Mouse (Mus musculus): ENCODE measurements at regions not wholly inside any gene's neighbourhood (a gene's known extent, or its start where the extent isn't known, plus 50 kb on each side); places are given as distances from the start of the nearest gene placed in this dataset.
"Not testable (repeated sequence)": the region's sequence is repeated elsewhere in the genome, so short reads cannot be mapped to it uniquely, and the experiment has no call there.

- no peak for DNase-seq
These were observed 52.0 kb upstream of the Trpm1 start for GRCm38 (mm10) chr7:64101679-64102078.

DNA sequence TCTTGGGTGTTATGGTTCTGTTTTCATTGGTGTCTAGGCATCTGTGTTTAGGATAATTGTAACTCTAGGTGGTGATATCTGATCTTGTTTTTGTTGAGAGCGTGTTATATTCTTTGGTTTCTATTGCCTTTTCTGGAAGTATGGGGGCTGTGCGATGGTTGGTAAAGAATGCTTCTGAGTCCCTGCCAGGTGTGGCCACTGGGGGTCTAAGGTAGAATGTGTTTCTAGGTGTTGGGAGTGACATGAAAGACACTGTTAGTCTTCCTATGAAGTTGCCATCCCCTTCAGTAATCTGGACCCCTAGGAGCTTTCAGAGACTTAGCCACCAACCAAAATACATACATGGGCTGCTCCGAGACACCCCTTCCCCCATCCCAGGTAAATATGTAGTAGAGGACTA is 54.0 kb upstream of the Trpm1 start:
- no peak for DNase-seq

GRCm38 (mm10) chr7:64090067-64090466 is 63.6 kb upstream of the Trpm1 start:
- no peak for DNase-seq

DNA sequence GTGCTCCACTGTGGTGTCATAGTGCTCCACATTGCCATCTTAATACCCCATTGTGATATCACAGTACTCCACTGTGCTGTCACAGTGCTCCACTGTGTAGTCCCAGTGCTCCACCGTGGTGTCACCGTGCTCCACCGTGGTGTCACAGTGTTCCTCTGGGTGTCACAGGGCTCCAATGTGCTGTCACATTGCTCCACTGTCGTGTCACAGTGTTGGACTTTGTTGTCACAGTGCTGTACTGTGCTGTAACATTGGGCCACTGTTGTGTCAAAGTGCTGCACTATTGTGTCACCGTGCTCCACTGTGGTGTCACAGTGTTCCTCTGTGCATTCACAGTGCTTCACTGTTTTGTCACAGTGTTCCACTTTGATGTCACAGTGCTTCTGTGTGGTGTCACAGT is 64.6 kb upstream of the Trpm1 start:
- no peak for DNase-seq

DNA sequence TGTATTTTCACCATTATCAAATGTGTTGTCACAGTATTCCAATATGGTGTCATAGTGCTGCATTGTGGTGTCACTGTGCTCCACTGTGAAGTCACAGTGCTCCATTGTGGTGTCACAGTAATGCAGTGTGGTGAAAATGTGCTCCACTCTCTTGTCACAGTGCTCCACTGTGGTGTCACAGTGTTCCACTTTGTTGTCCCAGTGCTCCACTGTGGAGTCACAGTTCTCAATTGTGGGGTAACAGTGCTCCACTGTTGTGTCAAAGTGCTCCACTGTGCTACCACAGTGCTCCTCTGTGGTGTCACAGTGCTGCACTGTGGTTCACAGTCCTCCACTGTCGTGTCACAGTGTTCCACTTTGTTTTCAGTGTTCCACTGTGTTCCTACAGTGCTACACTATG is 69.7 kb upstream of the Trpm1 start:
- not testable (repeated sequence) for DNase-seq

GRCm38 (mm10) chr7:64082651-64083050 is 71.0 kb upstream of the Trpm1 start:
- DNase-seq, result peak; percentile 6

DNA sequence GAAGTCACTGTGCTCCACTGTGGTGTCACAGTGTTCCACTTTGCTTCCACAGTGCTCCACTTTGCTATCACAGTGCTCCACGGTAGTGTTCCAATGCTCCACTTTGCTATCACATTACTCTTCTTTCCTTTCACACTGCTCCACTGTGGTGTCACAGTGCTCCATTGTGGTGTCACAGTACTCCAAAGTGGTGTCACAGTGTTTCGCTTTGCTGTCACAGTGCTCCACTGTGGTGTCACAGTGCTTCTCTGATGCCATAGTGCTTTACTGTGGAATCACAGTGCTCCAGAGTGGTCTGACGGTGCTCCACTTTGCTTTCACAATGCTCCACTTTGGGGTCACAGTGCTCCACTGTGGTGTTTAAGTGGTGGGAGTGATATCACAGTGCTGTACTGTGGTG is 71.4 kb upstream of the Trpm1 start:
- DNase-seq, result no peak

- DNase-seq, result no peak
These were observed 72.0 kb upstream of the Trpm1 start for GRCm38 (mm10) chr7:64081618-64082017.

DNA sequence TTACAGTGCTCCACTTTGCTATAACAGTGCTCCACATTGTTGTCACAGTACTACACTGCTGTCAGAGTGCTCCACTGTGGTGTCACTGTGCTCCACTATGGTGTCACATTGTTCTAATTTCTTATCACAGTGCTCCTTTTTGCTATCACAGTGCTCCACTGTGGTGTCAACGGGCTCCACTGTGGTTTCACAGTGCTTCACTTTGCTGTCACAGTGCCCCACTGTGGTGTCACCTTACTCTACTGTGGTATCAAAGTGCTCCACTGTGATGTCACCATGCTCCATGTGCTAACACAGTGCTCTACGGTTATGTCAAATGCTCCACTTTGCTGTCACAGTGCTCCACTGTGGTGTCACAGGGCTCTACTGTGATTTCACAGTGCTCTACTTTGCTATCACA is 72.6 kb upstream of the Trpm1 start:
- no peak for DNase-seq

DNA sequence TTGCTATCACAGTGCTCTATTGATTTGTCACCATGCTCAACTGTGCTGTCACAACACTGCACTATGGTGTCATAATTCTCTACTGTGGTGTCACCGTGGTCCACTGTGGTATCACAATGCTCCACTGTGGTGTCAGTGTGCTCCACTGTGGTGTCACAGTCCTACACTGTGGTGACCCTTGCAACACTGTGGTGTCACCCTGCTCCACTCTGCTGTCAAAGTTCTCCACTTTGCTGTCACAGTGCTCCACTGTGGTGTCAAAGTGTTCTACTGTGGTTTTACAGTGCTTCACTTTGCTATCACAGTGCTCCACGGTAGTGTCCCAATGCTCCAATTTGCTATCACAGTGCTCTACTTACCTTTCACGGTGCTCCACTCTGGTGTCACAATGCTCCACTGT is 74.3 kb upstream of the Trpm1 start:
- no peak for DNase-seq

GRCm38 (mm10) chr7:64078646-64079045 is 75.0 kb upstream of the Trpm1 start:
- no peak for DNase-seq

DNA sequence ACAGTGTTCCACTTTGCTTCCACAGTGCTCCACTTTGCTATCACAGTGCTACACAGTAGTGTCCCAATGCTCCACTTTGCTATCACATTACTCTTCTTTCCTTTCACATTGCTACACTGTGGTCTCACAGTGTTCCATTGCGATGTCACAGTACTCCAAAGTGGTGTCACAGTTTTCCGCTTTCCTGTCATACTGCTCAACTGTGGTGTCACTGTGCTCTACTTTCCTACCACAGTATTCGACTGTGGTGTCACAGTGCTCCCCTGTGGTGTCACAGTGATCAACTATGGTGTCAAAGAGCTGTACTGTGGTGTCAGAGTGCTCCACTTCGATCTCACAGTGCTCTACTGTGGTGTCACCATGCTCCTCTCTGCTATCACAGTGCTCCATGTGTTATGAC is 76.1 kb upstream of the Trpm1 start:
- peak; percentile 27 for DNase-seq

GRCm38 (mm10) chr7:64076764-64077360 is 76.8 kb upstream of the Trpm1 start:
- DNase-seq, result peak; percentile 4

DNA sequence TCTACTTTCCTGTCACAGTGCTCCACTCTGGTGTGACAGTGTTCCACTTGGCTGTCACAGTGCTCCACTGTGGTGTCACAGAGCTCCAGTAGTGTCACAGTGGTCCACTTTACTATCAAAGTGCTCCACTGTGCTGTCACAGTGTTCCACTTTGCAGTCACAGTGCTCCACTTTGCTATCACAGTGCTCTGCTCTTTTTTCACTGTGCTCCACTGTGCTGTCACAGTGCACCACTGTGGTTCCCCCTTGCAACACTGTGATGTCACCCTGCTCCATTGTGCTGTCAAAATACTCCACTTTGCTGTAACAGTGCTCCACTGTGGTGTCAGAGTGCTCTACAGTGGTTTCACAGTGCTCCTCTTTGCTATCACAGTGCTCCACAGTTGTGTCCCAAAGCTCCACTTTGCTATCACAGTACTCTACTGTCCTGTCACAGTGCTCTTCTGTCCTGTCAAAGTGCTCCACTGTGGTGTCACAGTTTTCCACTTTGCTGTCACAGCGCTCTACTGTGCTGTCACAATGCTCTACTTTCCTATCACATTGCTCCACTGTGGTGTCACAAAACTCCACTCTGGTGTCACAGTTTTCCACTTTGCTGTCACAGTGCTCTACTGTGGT is 77.8 kb upstream of the Trpm1 start:
- DNase-seq, result no peak

- no peak for DNase-seq
These were observed 78.9 kb upstream of the Trpm1 start for GRCm38 (mm10) chr7:64074661-64075234.

DNA sequence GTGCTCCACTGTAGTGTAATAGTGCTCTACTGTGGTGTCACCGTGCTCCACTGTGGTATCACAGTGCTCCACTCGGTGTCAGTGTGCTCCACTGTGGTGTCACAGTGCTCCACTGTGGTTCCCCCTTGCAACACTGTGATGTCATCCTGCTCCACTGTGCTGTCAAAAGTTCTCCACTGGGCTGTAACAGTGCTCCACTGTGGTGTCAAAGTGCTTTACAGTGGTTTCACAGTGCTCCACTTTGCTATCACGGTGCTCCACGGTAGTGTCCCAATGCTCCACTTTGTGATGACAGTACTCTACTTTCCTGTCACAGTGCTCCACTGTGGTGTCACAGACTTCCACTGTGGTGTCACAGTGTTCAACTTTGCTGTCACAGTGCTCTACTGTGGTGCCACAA is 79.4 kb upstream of the Trpm1 start:
- no peak for DNase-seq

DNA sequence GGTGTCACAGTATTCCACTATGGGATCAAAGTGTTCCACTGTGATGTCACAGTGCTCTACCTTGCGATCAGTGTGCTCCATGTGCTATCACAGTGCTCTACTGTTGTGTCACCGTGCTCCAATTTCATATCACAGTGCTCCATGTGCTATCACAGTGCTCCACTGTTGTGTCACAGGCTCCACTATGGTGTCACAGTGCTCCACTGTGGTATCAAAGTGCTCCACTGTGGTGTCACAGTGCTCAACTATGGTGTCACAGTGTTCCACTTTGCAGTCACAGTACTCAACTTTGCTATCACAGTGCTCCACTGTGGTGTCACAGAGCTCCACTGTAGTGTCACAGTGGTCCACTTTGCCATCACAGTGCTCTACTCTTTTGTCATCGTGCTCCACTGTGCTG is 79.9 kb upstream of the Trpm1 start:
- DNase-seq, result no peak

DNA sequence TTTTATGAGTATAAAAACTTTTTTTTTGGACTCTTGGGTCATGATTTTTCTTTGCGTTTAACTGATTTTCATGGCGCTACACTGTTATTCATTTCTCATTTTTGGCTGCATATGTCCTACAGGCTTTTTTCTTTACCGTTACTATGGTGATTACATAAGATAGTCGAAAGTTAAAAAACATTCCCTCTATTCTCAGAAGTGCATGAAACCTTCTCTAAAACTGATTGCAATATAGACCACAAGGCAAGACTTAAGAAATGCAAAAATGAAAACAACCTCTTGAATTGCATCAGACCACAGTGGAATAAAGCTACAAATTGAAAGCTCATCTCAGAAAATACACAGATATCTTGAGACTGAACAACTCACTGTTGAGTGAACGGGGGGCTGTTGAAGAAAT is 82.7 kb upstream of the Trpm1 start:
- DNase-seq, result no peak

- no peak for DNase-seq
These were observed 87.9 kb upstream of the Trpm1 start for GRCm38 (mm10) chr7:64065529-64066247.

DNA sequence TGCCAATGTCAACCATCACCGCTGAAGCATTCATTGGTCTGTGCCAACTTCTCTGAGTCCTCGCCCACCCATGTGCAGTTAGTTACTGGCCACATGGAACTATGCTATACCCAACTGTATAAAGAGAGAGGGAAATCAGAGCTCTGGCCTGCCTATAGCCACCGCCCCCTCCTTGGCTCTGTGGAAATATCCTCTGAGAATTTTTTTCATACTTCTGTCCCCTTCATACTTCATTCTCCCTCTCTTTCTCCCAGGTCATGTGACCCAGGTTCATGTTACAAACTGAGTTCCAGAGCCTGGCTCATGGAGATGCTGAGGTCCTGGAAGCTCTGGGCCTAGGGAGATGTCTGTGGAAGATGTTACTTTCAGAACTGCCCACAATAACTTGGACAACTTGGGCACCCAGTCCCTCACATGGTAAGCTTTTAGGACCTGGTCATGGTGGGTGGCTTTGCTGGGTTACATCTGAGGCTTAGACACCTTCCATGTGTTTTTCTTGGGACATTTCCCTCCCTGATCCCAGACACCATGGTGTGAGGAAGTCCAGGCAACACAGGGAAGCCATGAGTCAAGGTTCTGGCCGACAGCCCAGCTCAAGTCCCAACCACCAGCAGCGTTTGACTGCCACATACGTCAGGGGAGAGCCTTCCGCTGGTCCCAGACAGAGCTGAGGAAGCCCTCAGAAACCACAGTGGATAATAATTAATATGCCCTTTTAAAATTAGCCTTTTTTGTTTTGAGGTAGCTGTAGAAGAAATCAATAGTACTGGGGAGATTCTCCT is 89.0 kb upstream of the Trpm1 start:
- DNase-seq, result no peak

- DNase-seq, result no peak
These were observed 92.5 kb upstream of the Trpm1 start for GRCm38 (mm10) chr7:64061170-64061569.

- no peak for DNase-seq
These were observed 93.1 kb upstream of the Trpm1 start for GRCm38 (mm10) chr7:64060582-64060981.

DNA sequence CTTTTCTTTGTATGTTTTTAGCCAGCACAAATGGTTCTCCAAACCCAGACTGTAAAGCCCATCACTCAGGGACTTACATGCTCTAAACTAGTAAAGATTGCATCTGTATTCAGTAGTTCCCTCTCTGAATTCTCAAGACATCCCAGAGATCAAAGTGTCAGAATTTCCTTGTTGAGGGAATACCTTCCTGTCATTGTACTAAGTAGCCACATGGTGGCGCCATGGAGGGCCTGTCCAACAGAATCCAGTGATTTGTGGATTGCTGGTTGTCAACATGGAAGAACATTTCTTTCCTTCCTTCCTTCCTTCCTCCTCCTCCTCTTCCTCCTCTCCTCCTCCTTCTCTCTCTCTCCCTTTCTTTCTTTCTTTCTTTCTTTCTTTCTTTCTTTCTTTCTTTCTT is 93.6 kb upstream of the Trpm1 start:
- peak; percentile 70 for DNase-seq
